Mouse (Mus musculus) hindbrain, embryonic 12.5 days (tissue): ENCODE data around the gene Rps7. TPM values are rescaled to one million over a fixed set of nuclear protein-coding genes. Genes with fewer than 3 reads are reported as not detected.

Experiments used
- ATAC-seq: fragments of 200-750 bp; cut with Nextera tagmentation; 2 replicates; pipeline ENCODE4 v1.8.0; 2017; ENCODE audit warnings: moderate TSS enrichment; ENCODE audit not compliant: low FRiP score
- H3K27ac ChIP-seq: fragments of 300-500 bp; sonication (generic); 2 replicates; pipeline ENCODE4 v1.5.1; 2016; ENCODE audit warnings: mild to moderate bottlenecking
- H3K27me3 ChIP-seq: fragments of 300-500 bp; sonication (generic); 2 replicates; pipeline ENCODE4 v1.6.1; 2016; ENCODE audit warnings: mild to moderate bottlenecking
- H3K36me3 ChIP-seq: fragments of 300-500 bp; sonication (generic); 2 replicates; pipeline ENCODE4 v1.6.1; 2016; ENCODE audit warnings: mild to moderate bottlenecking
- H3K4me1 ChIP-seq: fragments of 300-500 bp; sonication (generic); 2 replicates; pipeline ENCODE4 v1.6.1; 2016
- H3K4me2 ChIP-seq: fragments of 300-500 bp; sonication (generic); replicated peaks from 2 replicates; pipeline ENCODE4 v1.6.1; 2016; ENCODE audit warnings: mild to moderate bottlenecking
- H3K4me3 ChIP-seq: fragments of 300-500 bp; sonication (generic); 2 replicates; pipeline ENCODE4 v1.5.1; 2016; ENCODE audit warnings: mild to moderate bottlenecking
- H3K9ac ChIP-seq: fragments of 300-500 bp; sonication (generic); 2 replicates; pipeline ENCODE4 v1.6.1; 2016; ENCODE audit warnings: mild to moderate bottlenecking, moderate library complexity
- H3K9me3 ChIP-seq: fragments of 300-500 bp; sonication (generic); replicated peaks from 2 replicates; pipeline ENCODE4 v1.6.1; 2016; ENCODE audit warnings: mild to moderate bottlenecking
- WGBS: fragments of 180-500 bp; shearing (Covaris S2); methylation state at CpG from one replicate; pipeline ENCODE4 v1.1.7; 2016; 5-methylcytosine and 5-hydroxymethylcytosine counted together
- polyA plus RNA-seq: library from polyadenylated mRNA; unstranded; fragments of >200 nt; fragmentation: Nextera tagmentation; extraction: Ambion mirVana; gene quantifications from 2 replicates; pipeline ENCODE4 v1.2.1, GENCODE M21; 2016

Rps7 gene
- polyA plus RNA-seq, 1 experiment from 2014 or later = 629 TPM

- Histone ChIP-seq H3K4me1 (peaks cover 14% of the 10 kb centered on the region), H3K27me3 (no peaks in the 10 kb centered on the region), H3K27ac (peak overlapping the region; percentile 80), H3K4me3 (peak overlapping the region; percentile 91), H3K36me3 (peaks cover 43% of the 10 kb centered on the region), H3K9me3 (no peaks in the 10 kb centered on the region), H3K4me2 (peak overlapping the region; percentile 58), H3K9ac (peak overlapping the region; percentile 99)
- WGBS = under 1% methylated on average over 23 of the region's 23 CpGs
- ATAC-seq = peak; percentile 54
Measured at GRCm38 (mm10) chr12:28635058-28635534, 657 bp downstream of the Rps7 start.

DNA sequence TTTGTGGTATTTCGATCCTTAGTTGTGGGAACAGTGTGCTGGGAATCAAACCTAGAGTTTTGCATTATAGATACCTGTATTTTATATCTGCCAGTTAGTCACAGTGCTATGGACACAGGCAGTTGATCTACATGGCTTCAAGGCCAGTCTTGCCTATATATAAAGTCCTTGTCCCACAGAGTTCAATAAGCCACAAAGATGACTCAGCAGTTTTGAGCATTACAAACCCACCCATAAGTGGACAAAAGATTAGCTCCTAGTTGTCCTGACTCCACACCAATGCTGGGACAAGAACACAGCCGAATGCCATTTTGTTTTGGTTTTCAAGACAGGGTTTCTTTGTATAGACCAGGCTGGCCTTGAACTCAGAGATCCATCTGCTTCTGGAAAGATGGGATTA, 7.3 kb downstream of the Rps7 start:
- Histone ChIP-seq H3K9ac (no peak overlapping the region), H3K4me1 (0 out of 2 replicates have a peak, but pooled peaks cover 3% of the 10 kb centered on the region), H3K9me3 (no peaks in the 10 kb centered on the region), H3K4me3 (no peak overlapping the region), H3K4me2 (no peak overlapping the region), H3K36me3 (peaks cover 54% of the 10 kb centered on the region), H3K27me3 (no peaks in the 10 kb centered on the region), H3K27ac (no peak overlapping the region)
- WGBS = 92% methylated on average over 2 of the region's 2 CpGs
- no peak for ATAC-seq

- Histone ChIP-seq H3K9me3 (no peaks in the 10 kb centered on the region), H3K4me3 (no peak overlapping the region), H3K27ac (no peak overlapping the region), H3K36me3 (peaks cover 41% of the 10 kb centered on the region), H3K27me3 (no peaks in the 10 kb centered on the region), H3K4me1 (peaks cover 4% of the 10 kb centered on the region; the same call in 1 of the 2 replicates), H3K4me2 (no peak overlapping the region), H3K9ac (no peak overlapping the region)
- no peak for ATAC-seq
- 82% methylated on average over 4 of the region's 4 CpGs for WGBS
Measured at GRCm38 (mm10) chr12:28627092-28627491, 8.7 kb downstream of the Rps7 start.

GRCm38 (mm10) chr12:28625407-28625806, 10.3 kb downstream of the Rps7 start:
- Histone ChIP-seq H3K9ac (no peak overlapping the region), H3K4me2 (no peak overlapping the region), H3K27ac (no peak overlapping the region), H3K9me3 (no peaks in the 10 kb centered on the region), H3K4me3 (no peak overlapping the region), H3K36me3 (peaks cover 24% of the 10 kb centered on the region), H3K4me1 (peaks cover 12% of the 10 kb centered on the region; the same call in 1 of the 2 replicates), H3K27me3 (no peaks in the 10 kb centered on the region)
- ATAC-seq = no peak
- 89% methylated on average over 7 of the region's 7 CpGs for WGBS

DNA sequence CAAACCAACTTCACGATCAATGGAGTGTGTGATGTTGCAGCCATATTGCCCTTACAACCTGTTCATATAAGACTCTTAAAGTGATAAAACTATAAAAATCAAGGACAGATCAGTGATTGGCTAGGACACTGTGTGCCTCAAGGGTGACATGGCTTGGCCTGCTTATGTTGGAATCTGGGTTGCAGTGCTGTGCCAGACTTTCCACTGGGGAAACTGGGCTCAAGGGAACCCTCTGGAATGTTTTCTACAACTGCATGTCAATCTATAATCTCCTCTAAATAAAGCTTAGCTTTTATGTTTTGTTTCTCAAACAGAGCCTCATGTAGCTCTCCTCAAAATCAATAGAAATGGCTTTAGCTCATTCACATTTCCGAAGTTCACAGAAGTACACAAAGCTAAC, 11.5 kb downstream of the Rps7 start:
- peaks cover 12% of the 10 kb centered on the region; the same call in 1 of the 2 replicates for H3K4me1 ChIP-seq
- no peak for ATAC-seq
- H3K27ac ChIP-seq = no peak overlapping the region
- H3K36me3 ChIP-seq = peaks cover 12% of the 10 kb centered on the region
- 89% methylated on average over 2 of the region's 2 CpGs for WGBS
- no peak overlapping the region for H3K4me3 ChIP-seq
- H3K9ac ChIP-seq = no peak overlapping the region
- no peaks in the 10 kb centered on the region for H3K9me3 ChIP-seq
- no peak overlapping the region for H3K4me2 ChIP-seq
- no peaks in the 10 kb centered on the region for H3K27me3 ChIP-seq

DNA sequence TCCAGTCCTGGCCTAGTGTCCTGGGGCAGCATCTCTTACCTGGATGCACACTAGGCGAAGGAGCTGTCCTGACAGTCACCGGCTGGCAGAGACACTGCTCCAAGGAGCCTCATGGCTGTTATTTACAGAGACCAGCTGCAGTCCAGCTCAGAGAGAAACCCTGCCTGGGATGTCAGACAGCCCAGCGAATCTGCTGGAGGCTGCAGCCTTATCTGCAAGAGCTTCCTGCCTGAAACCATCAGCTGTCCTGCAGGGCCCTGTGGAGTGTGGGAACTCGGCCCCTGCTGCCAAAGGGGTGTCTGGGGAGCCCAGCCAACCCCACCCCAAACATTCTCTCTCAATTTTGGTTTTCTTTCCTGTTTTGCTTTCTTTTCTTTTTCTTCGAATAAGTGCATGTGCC, 12.6 kb downstream of the Rps7 start, which contains the start of gene Colec11:
Gene Colec11 (minus strand): TSS at position 183 of the 400 bp plus-strand sequence.
- Histone ChIP-seq H3K4me1 (peaks cover 12% of the 10 kb centered on the region; the same call in 1 of the 2 replicates), H3K36me3 (peaks cover 2% of the 10 kb centered on the region; the same call in 1 of the 2 replicates), H3K4me2 (no peak within 1 kb of the TSS), H3K27me3 (no peaks in the 10 kb centered on the region), H3K4me3 (no peak within 1 kb of the TSS), H3K9me3 (no peaks in the 10 kb centered on the region), H3K9ac (no peak within 1 kb of the TSS), H3K27ac (no peak within 1 kb of the TSS)
- ATAC-seq = no peak
- WGBS = 59% methylated on average over 5 of the region's 5 CpGs

GRCm38 (mm10) chr12:28622641-28623040, 13.1 kb downstream of the Rps7 start:
- H3K4me2 ChIP-seq = no peak overlapping the region
- H3K9ac ChIP-seq = no peak overlapping the region
- WGBS = 70% methylated on average over 1 of the region's 1 CpGs
- H3K27me3 ChIP-seq = no peaks in the 10 kb centered on the region
- peaks cover 12% of the 10 kb centered on the region; the same call in 1 of the 2 replicates for H3K4me1 ChIP-seq
- H3K9me3 ChIP-seq = no peaks in the 10 kb centered on the region
- H3K4me3 ChIP-seq = no peak overlapping the region
- no peak for ATAC-seq
- no peak overlapping the region for H3K27ac ChIP-seq
- no peaks in the 10 kb centered on the region for H3K36me3 ChIP-seq

DNA sequence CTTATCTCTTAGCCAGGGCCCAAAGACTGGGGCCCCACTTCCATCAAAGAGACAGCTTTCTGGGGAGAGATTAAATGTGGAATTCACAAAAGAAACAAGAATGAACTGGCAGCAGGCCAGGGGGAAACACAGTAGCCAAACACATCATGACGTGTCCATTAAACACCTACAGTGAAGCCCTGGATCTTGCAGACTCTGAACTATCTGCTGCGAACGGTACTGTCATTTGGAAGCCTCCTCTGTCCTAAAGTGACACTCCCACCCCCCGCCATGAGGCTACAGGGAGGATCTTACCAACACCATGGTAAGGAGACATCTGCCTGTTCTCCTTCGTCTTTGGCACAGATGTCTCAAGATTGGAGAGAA, 13.6 kb downstream of the Rps7 start:
- WGBS = 56% methylated on average over 5 of the region's 5 CpGs
- no peak overlapping the region for H3K4me3 ChIP-seq
- no peak overlapping the region for H3K4me2 ChIP-seq
- ATAC-seq = no peak
- H3K4me1 ChIP-seq = peaks cover 12% of the 10 kb centered on the region; the same call in 1 of the 2 replicates
- no peak overlapping the region for H3K9ac ChIP-seq
- H3K9me3 ChIP-seq = no peaks in the 10 kb centered on the region
- H3K36me3 ChIP-seq = no peaks in the 10 kb centered on the region
- no peak overlapping the region for H3K27ac ChIP-seq
- no peaks in the 10 kb centered on the region for H3K27me3 ChIP-seq

DNA sequence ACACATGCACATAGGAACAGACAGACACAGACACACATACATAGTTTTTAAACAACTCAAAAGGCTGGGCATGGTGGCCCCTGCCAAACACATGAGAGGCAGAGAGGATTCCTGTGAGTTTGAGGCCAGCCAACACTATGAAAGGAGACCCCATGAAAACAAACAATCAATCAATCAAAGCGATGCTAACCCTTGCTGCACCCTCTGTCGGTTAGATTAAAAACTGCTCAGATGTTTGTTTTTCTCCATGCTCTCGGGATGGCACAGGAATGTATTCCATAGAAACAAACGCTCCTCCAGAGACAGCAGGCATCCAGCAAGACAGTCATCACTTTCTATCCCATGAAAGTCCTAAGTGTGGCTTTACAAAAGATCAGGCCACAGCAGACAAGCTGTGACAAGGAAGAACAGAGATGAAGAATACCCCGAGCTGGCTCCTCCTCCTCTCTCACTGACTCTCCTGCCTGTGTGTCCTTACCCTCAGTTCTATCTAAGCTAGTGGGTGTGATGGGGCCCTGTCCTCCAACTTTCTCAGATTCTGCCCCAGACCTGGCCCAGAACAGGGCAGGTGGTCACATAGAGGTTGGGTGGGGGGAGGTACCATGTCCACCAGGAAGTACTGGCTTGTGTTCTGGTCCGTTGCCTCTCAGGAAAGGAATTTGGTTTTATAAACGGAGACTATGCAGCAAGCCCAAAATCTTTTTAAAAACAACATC, 14.1 kb downstream of the Rps7 start:
- no peaks in the 10 kb centered on the region for H3K36me3 ChIP-seq

DNA sequence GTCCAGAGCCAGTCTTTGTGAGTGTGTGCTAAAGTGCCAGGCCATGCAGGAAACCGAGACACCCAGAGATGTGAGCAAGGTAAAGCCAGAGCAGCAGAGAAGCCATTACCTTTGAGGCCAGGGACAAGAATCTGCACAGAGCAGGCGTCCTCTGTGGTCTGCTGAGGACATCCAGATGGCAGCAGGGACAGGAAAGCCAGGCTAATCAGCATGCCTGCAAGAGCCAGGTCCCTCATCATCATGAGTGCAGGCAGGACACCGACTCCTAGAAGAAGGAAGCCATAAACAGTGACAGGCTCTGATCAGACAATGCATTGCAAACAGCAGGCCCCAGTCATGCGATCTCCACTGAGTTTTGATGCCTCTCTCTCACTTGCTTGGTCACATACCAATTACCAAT, 18.5 kb downstream of the Rps7 start:
- WGBS = 73% methylated on average over 4 of the region's 4 CpGs
- no peak for ATAC-seq
- peaks cover 10% of the 10 kb centered on the region; the same call in 1 of the 2 replicates for H3K4me1 ChIP-seq

More for the DNA sequence above, 14.1 kb downstream of the Rps7 start:
- Histone ChIP-seq H3K4me1 (peaks cover 12% of the 10 kb centered on the region; the same call in 1 of the 2 replicates), H3K9ac (no peak overlapping the region), H3K4me2 (no peak overlapping the region), H3K27ac (no peak overlapping the region), H3K4me3 (no peak overlapping the region), H3K27me3 (no peaks in the 10 kb centered on the region), H3K9me3 (no peaks in the 10 kb centered on the region)
- 22% methylated on average over 7 of the region's 7 CpGs for WGBS
- no peak for ATAC-seq

GRCm38 (mm10) chr12:28614401-28614800, 21.4 kb downstream of the Rps7 start:
- no peaks in the 10 kb centered on the region for H3K9me3 ChIP-seq
- no peak overlapping the region for H3K27ac ChIP-seq
- no peaks in the 10 kb centered on the region for H3K4me1 ChIP-seq
- no peaks in the 10 kb centered on the region for H3K36me3 ChIP-seq
- no peak overlapping the region for H3K4me2 ChIP-seq
- WGBS = 77% methylated on average over 7 of the region's 7 CpGs
- H3K9ac ChIP-seq = no peak overlapping the region
- H3K27me3 ChIP-seq = no peaks in the 10 kb centered on the region
- H3K4me3 ChIP-seq = no peak overlapping the region
- ATAC-seq = no peak

More for the DNA sequence above, 18.5 kb downstream of the Rps7 start:
- H3K4me2 ChIP-seq = no peak overlapping the region
- no peak overlapping the region for H3K4me3 ChIP-seq
- H3K27ac ChIP-seq = no peak overlapping the region
- H3K9ac ChIP-seq = no peak overlapping the region
- no peaks in the 10 kb centered on the region for H3K27me3 ChIP-seq
- no peaks in the 10 kb centered on the region for H3K36me3 ChIP-seq
- no peaks in the 10 kb centered on the region for H3K9me3 ChIP-seq

GRCm38 (mm10) chr12:28612391-28612790, 23.4 kb downstream of the Rps7 start:
- Histone ChIP-seq H3K27ac (no peak overlapping the region), H3K4me2 (no peak overlapping the region), H3K9ac (no peak overlapping the region), H3K36me3 (no peaks in the 10 kb centered on the region), H3K9me3 (no peaks in the 10 kb centered on the region), H3K4me3 (no peak overlapping the region), H3K4me1 (peaks cover 11% of the 10 kb centered on the region), H3K27me3 (no peaks in the 10 kb centered on the region)
- no peak for ATAC-seq
- 63% methylated on average over 6 of the region's 6 CpGs for WGBS
